Mouse (Mus musculus) neutrophil, adult 5-6 weeks (primary cell): ENCODE measurements around the gene Prelid3b. TPM values are rescaled to one million over a fixed set of nuclear protein-coding genes. Genes with fewer than 3 reads are reported as not detected.

Experiments
- ATAC-seq: fragments of 151-379, 151-347 bp; 2 replicates; pipeline ENCODE4 v1.8.0; 2017; ENCODE audit warnings: mild to moderate bottlenecking, moderate TSS enrichment; ENCODE audit not compliant: insufficient number of reproducible peaks, poor library complexity, low FRiP score, severe bottlenecking; ENCODE audit errors: extremely low read depth
- total RNA-seq: library from RNA; stranded (forward); fragments of 200-1000 nt; gene quantifications from 2 replicates; pipeline ENCODE4 v1.2.3, GENCODE M21; 2017

The Prelid3b gene
- total RNA-seq, result 77.4 and 85.8 TPM in 2 replicates

GRCm38 (mm10) chr2:174472818-174473549, at the start of gene Prelid3b:
TSS of gene Prelid3b (minus strand) at chr2:174473081.
- ATAC-seq, result peak; percentile 95

GRCm38 (mm10) chr2:174522134-174522533, 49.3 kb upstream of the Prelid3b start:
- no peak for ATAC-seq

- ATAC-seq, result peak; percentile 57
Observed at GRCm38 (mm10) chr2:174517141-174518079, 44.5 kb upstream of the Prelid3b start.

- no peak for ATAC-seq
Observed at GRCm38 (mm10) chr2:174514887-174515286, 42.0 kb upstream of the Prelid3b start.

GRCm38 (mm10) chr2:174513827-174514226, 40.9 kb upstream of the Prelid3b start:
- no peak for ATAC-seq

GRCm38 (mm10) chr2:174509825-174510224, 36.9 kb upstream of the Prelid3b start:
- ATAC-seq, result 0 out of 2 replicates have a peak, but pooled peaks have one; percentile 19

GRCm38 (mm10) chr2:174507998-174508397, 35.1 kb upstream of the Prelid3b start:
- ATAC-seq, result no peak

- ATAC-seq, result no peak
Observed at GRCm38 (mm10) chr2:174502831-174503460, 30.1 kb upstream of the Prelid3b start.

GRCm38 (mm10) chr2:174502321-174502720, 29.4 kb upstream of the Prelid3b start:
- ATAC-seq, result no peak

- ATAC-seq, result no peak
Observed at GRCm38 (mm10) chr2:174501517-174501916, 28.6 kb upstream of the Prelid3b start.

- no peak for ATAC-seq
Observed at GRCm38 (mm10) chr2:174500814-174501503, 28.1 kb upstream of the Prelid3b start.

GRCm38 (mm10) chr2:174492858-174493257, 20.0 kb upstream of the Prelid3b start:
- peak; percentile 80; the same call in 1 of the 2 replicates for ATAC-seq

- ATAC-seq, result no peak
Observed at GRCm38 (mm10) chr2:174487005-174487404, 14.1 kb upstream of the Prelid3b start.

- no peak for ATAC-seq
Observed at GRCm38 (mm10) chr2:174478746-174479145, 5.9 kb upstream of the Prelid3b start.

- no peak for ATAC-seq
Observed at GRCm38 (mm10) chr2:174477543-174478319, 4.8 kb upstream of the Prelid3b start.

- ATAC-seq, result no peak
Observed at GRCm38 (mm10) chr2:174473550-174473927, 658 bp upstream of the Prelid3b start.

GRCm38 (mm10) chr2:174472407-174472806, 474 bp downstream of the Prelid3b start:
- 0 out of 2 replicates have a peak, but pooled peaks have one; percentile 16 for ATAC-seq

- no peak for ATAC-seq
Observed at GRCm38 (mm10) chr2:174470786-174471405, 2.0 kb downstream of the Prelid3b start.
